Mouse (Mus musculus): ENCODE measurements around the gene Atf7ip. TPM values are rescaled to one million over a fixed set of nuclear protein-coding genes. Genes with fewer than 3 reads are reported as not detected.

Atf7ip gene
- polyA plus RNA-seq, 1 experiment = 49.5 TPM

DNA sequence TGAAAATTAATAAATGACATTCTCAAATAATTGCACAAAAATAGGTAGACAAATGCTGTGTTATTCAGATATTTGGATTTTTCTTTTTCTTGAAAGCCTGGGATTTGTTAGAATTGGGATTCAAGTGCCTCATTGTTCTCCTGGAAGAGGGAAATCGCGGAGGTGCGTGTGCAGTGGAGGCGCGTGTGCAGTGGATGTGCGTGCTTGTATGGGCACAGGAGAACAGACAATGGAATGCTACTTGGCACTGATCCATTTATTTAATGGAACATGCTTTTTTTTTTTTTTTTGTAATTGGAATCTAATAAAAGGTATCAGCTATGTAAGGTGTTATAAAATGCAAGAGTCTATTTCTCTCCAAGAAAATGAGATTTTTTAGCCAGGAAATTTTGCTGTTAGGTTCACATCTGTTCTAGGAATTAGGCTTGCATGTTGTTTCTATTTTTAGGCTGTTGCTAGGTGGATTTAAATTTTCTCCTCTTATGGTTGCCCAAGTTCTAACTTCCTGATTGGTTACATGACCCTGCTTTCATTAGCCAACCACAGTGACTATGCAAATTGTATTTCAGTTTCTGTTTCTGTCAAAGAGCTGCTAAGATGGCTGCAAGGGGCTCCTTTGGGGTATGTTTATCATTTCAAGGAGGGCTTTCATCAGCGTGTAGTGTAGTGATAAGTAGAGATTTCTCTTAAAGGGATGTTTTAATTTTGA, 44.8 kb downstream of the Atf7ip start:
- peak in 1 of 2 experiments; percentile 67 for DNase-seq (ENCODE audit: extremely low spot score in 1 of 2, low spot score in 1 of 2)

DNA sequence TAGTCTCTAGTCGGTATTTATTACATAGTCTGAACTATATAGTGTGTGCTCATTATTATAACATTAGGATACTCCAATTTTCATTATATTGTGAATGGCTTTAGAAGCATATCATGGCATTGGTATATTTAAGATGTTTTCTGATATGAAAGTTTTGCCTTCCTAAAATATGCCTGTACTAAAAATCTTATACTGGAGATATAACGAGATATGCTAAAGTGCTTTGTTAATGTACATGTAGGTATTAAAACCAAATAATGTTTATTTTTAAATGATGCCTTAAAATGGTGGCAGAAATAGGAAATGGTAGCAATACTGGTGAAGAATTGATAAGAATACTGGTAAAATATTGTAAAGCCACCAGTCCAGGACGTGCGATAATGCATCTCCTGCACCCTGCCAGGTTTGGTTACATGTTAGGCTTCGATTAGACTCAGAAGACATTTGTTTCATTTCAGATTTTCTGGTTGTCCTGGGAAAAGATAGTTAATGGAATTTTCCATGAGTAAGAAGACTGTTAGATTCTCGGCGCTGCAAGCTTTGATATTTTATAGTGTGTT, 45.7 kb downstream of the Atf7ip start:
- DNase-seq (ENCODE audit: extremely low spot score in 1 of 2, low spot score in 1 of 2) = no peak

DNA sequence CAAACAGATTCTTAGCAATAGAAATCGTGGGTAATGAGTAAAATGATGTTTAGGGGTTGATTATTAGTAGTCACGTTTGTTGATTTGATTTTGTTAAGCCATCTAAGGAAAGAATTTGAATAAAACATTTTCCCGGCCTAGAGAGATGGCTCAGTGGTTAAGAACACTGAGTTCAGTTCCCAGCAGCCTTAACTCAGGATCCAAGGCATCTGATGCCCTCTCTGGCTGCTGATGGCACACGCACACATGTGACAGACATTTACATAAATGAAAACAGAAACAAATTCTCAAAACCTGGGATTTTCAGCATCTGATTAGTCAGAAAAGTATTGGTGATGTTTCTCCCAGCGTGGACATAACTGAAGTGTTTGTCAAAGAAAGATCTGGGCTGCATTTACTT, 47.2 kb downstream of the Atf7ip start:
- DNase-seq (ENCODE audit: extremely low spot score in 1 of 2, low spot score in 1 of 2) = no peak

DNA sequence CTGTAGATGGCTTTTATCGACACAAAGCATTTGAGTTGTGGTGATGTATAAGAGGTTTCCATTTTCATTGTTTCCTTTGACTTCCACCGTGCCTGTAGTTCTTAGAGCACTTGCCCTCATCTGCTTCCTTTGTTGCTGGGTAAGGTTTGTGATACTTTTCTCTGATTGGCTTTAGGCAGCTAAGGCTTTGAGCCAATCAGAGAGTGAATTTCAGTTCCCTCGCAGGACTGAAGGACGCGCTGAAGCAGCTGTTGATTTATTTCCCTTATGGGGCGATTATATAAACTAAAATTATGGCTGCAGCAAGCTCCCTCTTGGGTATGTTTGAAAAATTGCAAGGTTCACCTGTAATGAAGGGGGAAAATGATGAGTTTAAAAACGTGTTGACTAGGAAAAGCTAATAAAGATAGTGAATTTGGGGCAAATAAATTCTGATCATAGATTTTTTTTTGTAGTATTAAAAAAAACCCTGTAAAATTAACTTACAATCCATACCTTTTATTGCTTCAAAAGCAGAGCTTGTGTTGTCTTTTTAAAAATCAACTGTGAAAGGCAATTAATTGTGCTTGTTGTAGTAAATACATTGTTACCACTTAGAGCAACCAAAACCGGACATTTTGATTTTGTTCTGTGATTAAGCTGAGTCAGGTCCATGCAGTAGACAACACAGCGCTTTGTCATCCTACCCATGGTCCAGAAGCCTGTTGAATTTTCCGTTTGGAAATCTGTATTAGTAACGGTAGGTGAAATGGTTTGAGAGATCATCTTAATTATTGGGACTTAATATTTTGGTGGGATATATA, 48.0 kb downstream of the Atf7ip start:
- peak; percentile 56 to 80 for DNase-seq (ENCODE audit: extremely low spot score in 1 of 2, low spot score in 1 of 2)

DNA sequence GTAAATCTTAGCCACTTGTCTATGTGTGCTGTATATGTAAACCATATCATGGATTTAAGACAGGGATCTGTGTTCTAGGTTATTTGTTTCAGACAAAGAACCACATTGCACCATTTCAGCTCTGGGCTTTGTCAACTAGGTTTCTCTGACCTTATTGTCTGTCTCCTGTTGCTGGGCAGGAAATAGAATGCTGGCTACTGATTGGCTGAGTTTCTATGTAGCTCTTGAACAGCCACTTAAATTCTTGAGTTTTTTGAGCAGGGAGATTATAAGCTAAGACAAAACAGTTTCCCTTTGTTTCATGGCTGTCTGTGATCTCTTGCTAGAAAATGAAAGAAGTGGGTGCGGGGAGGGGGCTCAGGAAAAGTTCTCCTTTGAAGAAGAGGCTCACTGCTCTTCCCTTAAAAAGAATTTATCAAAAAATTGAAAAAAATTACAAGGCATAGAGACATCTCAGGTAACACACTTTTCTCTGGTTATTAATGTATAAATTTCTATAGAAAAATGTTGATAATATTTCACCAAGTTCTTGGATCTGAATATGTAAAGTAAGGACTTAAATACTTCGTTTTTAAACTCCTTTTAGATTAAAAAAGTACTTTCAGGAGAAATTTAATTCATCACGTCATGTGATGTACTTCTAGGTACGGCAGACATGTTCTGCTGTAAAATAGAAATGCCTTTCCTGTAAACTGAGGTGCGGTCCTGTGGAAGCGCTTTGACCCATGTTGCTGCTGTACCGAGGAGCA, 49.0 kb downstream of the Atf7ip start:
- DNase-seq (ENCODE audit: extremely low spot score in 1 of 2, low spot score in 1 of 2) = no peak

DNA sequence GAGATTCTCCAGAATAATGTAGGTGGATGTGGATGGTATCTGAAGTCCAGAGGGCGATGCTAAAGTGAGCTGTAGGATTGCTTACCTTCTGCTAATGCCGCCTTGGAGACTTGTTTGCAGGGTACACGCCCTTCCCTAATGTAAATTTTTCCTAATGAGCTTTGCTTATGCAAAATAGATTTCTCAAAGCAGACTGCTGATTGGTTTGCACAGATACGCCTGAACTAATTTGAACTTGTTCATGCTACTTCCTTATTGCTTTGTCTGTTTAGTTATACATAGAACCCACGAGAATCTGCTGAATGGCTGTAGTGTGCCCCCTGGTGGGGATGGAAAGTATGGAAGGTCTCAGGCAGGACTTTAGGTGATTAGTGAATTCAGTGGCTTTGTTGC, 49.6 kb downstream of the Atf7ip start:
- DNase-seq (ENCODE audit: extremely low spot score in 1 of 2, low spot score in 1 of 2) = peak in 1 of 2 experiments; percentile 85

DNA sequence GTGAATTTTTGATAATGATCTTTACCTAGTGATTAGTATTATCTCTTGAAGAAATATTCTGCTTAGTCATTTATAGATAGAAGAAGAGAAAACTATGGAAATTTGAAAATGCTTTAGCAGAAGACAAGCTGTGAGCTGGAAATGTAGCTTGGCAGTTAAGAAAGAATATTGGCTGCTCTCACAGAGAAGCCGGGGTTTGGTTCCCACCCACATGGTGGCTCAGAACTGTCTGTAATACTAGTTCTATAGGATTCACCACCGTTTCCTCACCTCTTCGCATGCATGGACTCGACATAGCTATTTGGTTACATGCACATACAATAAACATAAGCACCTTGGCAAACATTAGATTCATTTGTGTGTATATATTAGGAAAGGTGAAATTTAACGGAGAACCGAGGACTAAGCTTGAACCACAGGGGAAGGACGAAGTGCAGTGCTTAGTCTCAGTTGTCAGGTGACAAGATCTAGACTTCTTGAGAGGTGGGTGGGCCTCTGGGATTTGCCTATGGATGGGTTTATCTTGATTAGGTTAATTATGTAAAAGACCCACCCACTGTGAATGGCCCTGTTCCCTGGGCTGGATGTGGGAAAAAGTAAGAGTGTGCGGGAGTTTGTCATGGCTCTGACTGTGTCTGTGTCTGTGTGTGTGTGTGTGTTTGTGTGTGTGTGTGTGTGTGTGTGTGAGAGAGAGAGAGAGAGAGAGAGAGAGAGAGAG, 52.5 kb downstream of the Atf7ip start:
- no peak for DNase-seq (ENCODE audit: extremely low spot score in 1 of 2, low spot score in 1 of 2)

DNA sequence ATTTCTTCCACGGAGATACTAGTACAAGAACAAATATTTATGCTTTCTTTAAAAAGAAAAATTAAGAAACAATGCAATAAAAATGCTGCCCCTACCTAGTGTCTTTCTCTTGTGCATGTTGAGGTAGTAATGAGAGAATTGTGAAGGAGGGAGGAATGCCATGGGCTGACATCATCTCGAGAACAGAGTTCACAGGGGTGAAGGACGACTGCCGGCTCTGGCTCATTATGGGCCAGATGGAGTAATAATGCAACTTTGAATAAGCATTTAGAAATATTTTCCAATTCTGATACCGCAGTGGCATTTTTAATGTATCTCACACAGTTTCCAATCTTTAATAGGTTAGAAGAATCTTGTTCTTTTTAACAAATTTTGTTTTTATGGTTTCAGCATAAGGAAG, 60.0 kb downstream of the Atf7ip start:
- no peak for DNase-seq (ENCODE audit: extremely low spot score in 1 of 2, low spot score in 1 of 2)

DNA sequence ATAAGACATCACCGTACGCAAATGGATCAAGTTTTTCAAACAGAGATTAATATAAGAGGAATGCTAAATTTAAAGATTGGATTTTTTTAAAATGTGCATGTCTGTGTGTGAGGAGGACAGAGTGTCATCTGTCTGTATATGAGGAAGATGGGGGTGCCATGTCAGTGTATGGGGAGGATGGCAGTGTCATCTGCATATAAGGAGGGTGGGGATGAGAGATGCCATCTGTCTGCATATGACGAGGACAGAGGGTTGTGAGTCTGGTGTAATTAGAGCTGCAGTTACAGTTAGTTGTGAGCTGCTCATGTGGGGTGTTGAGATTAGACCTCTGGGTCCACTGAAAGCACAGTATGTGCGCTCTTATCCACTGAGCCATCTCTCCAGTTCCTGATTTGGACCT, 84.8 kb downstream of the Atf7ip start:
- DNase-seq (ENCODE audit: extremely low spot score in 1 of 2, low spot score in 1 of 2) = no peak

DNA sequence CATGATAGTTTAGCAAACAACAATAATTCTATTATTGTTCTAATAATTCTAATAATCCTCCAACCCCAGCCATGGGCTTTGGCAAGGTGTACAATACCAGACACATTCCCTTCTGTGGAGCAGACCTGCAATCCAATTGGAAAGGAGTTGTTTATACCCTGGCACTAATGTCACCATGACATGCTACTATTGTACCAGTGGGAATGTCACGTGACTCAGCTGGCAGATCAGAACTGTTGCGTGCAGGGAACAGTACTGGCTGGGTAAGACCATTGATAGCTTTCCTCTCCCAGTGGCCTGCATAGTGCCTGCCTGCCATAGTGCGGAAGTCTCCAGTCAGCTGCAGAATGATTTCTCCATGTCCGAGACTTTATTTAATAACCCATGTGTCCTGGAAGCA, 88.6 kb downstream of the Atf7ip start:
- no peak for DNase-seq (ENCODE audit: extremely low spot score in 1 of 2, low spot score in 1 of 2)

DNA sequence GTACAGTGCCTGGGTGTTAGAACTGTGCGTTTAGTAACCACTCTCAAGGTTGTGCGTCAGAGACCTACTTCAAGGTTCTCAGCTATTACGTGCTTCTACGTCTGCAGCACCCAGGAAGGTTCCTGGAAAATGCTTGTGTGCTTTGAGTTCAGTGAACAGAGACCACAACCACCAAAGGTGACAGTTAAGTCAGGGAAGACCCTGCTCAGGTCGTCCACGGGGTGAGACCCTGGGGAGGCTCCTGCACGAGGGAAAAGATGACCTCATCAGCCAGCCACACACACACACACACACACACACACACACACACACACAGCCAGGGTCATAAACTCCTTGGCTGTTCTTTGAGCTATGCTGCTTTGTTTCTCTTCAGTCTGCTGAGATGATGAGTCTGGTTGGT, 96.6 kb downstream of the Atf7ip start:
- DNase-seq (ENCODE audit: extremely low spot score in 1 of 2, low spot score in 1 of 2) = no peak

DNA sequence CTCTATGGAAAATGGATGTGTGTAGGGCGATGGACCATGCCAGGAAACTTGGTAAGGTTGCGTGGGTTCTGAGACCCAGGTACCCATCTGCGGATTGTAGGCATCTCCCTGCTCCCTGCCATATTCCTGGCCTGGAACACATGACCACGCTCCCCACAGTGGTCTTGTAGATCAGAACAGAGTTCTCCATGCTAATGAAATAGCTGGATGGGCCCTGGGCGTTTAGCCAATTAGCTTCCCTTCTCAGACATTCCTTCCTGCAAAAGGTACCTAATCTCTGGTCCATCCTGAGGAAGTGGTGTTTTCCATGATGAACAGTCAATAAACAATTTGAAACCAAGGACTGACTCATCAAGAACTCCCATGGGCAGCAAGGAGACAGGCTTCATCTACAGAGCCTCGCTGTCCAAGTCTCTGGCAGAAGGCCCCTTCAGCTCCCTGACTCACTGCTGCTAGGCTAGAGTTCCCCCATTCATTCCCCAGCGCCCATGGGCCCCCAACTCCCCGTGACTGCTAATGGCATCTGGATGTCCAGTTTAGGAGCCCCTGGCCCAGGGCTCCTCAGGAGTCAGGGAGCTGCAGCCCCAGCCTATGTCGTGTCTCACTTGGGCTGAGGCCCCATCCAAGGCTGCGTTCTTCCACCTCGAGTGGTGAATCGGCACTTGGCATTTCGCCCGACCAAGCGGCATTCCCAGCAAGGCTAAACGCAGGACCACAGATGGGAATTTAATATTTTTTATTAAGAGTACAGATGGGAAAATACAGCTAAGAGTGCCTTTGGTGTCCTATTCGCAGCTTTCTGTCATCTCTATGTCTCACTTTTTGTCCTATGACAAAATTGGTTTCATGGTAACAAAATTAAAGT, 105.6 kb downstream of the Atf7ip start:
- DNase-seq (ENCODE audit: extremely low spot score in 1 of 2, low spot score in 1 of 2) = no peak

DNA sequence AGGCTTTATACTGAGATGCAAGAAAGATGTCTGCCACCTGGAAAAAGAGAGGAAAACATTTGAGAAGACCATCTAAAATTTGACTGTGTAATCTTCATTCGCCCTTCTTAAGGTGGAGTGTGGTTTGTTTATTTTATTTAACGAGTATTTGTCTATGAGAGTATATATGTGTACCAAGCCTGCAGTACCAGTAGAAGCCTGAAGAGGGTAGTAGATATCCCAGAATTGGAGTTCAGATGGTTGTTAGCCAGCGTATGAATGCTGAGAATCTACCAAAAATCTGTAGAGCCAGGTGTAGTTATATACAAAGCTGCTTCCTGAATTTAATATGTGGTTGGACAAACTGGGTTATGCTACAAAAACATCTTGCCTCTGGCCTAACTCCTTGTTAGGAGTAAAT, 106.3 kb downstream of the Atf7ip start:
- DNase-seq (ENCODE audit: extremely low spot score in 1 of 2, low spot score in 1 of 2) = no peak

DNA sequence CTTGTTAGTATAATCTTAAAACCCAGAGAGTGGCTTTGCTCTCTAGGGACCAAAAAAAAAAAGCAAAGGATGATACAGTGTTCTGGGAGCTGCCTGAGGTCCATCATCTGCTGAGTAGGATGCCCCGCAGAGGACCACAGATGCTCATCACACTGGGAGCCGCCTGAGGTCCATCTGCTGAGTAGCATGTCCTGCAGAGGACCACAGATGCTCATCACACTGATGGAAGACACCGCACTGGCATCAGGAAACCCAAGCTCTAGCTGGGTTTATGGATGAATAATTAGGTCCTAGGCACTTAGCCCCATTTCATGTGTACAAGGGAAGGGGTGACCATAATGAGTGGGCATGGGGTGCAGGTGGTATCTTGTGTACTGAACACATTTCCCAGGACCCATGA, 108.2 kb downstream of the Atf7ip start:
- no peak for DNase-seq (ENCODE audit: extremely low spot score in 1 of 2, low spot score in 1 of 2)

DNA sequence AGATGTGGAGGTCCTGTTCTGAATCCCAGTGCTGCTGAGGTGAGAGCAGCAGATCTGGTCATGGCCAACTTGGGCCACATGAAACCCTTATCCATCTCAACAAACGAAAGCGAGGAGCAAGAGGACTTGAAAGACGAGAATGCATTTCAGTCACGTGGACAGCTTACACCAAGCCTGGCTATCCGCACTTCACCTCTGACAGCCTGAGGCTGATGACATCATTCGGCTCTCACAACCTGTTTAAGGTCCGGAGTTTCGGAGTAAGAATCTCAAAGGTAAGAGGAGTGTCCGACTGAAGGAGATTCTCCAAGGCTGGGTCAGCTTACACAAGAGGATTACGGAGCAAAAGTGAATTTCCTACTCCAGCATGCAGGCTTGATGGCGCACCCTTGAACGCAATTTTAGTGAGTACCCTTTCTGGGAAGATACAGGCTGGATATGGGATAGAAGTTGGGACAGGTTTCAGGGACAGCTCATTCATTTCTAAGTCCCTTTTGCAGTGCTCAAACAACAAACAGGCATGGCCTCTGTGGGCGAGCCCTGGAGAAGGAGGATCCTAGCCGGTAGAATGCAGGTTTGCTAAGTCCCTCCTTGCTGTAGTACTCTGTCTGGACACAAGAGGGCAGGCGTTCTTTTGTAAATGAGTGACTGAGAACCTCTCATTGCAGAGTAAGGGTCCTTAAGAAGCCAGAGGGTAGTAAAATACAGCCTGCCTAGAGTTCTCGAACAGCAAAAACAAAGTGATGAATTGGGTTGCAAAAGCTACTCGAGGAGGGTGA, 114.6 kb downstream of the Atf7ip start:
- peak in 1 of 2 experiments; percentile 95 for DNase-seq (ENCODE audit: extremely low spot score in 1 of 2, low spot score in 1 of 2)

DNA sequence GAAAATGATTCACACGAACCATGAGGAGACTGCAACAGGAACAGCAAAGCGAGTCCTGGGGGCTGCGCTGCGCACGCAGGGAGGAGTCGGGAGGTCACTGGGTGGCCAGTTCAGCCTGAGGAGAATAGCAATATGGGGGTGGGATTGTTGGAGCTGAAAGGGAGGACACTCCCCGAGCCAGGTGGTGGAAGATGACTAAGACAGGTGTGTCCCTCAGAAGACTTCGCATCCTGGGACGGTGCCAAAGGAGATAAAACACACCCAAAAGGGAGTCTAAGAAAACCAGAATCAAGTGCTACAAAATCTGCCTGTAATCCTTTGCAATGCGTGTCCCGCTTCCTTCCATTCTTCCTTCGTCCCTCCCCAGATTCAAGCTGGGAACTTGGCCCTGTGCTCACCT, 119.5 kb downstream of the Atf7ip start:
- DNase-seq (ENCODE audit: extremely low spot score in 1 of 2, low spot score in 1 of 2) = no peak

DNA sequence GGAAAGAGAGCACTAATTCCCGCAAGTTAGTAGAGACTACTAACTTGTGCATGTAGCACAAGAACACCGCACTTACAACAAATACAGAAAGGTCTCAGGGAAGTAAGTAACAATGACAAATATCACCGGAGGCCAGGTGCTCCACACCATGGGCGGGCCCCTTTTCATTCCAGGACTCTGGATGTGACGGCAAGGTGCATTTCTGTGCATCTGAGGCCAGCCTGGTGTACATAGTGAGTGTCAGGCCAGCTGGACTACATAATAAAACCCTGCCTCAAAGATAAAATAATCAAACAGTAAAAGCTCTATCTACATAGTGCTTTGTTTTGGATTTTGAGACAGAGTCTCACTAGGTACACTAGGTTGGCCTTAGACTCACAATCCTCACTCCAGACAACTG, 123.7 kb downstream of the Atf7ip start:
- no peak for DNase-seq (ENCODE audit: extremely low spot score in 1 of 2, low spot score in 1 of 2)

DNA sequence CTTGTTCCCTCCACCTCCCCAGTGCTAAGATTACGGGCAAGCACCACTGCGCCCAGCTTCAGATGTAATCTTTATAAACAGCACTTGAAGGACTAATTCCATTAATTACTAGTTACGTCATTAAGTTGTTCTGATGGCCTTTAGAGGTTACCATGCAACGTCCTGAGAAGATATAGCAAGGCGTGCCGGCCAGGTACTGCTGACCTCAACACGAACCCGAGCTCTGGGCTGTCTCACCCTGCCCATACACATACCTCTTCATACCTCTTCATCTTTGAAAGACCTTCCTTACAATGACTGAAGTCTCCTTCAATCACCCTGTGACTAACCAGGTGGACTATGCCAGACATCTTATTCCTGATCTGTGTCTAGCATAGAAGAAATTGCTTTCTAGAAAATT, 125.6 kb downstream of the Atf7ip start:
- DNase-seq (ENCODE audit: extremely low spot score in 1 of 2, low spot score in 1 of 2) = no peak

Data from frontal cortex, adult 2 months (tissue).